Comparison of ENCODE assay signal across 7 mouse cellular contexts in genomic region chr13:24565230-24565949, GRCm38 (mm10). TPM values are rescaled to one million over a fixed set of nuclear protein-coding genes. Genes with fewer than 3 reads are reported as not detected.
DNase-seq lines count a peak whose midpoint lies in the region; ATAC-seq lines count a peak whose summit lies in the region.

No protein-coding gene starts in this region.

- 39% methylated on average over 8 of the region's 8 CpGs for WGBS in embryonic facial prominence, embryonic 12.5 days
- 40% methylated on average over 8 of the region's 8 CpGs for WGBS in liver, embryonic 12.5 days (ENCODE audit: insufficient replicate concordance)
- 72% methylated on average over 8 of the region's 8 CpGs for WGBS in neural tube, embryonic 15.5 days

- DNase-seq in R1 (ENCODE audit: low read depth, low spot score) = peak; percentile 46
- DNase-seq in heart, postnatal 10 days = peak; percentile 67 to 69
- DNase-seq in left cerebral cortex, postnatal 14 days (ENCODE audit: low spot score in 2 of 2) = no peak
- DNase-seq in left cerebral cortex, adult 18-20 months (ENCODE audit: low spot score in 2 of 2) = no peak

- H3K36me3 ChIP-seq in embryonic facial prominence, embryonic 12.5 days = no peaks in the 10 kb centered on the region
- H3K36me3 ChIP-seq in liver, embryonic 12.5 days = no peaks in the 10 kb centered on the region
- H3K36me3 ChIP-seq in neural tube, embryonic 15.5 days = no peaks in the 10 kb centered on the region

- H3K9ac ChIP-seq in embryonic facial prominence, embryonic 12.5 days = no peak overlapping the region
- H3K9ac ChIP-seq in liver, embryonic 12.5 days = no peak overlapping the region
- H3K9ac ChIP-seq in neural tube, embryonic 15.5 days (replicated peaks) = no peak overlapping the region

- no peak overlapping the region for H3K4me2 ChIP-seq in embryonic facial prominence, embryonic 12.5 days (replicated peaks)
- H3K4me2 ChIP-seq in liver, embryonic 12.5 days = no peak overlapping the region
- H3K4me2 ChIP-seq in neural tube, embryonic 15.5 days = no peak overlapping the region

- H3K4me1 ChIP-seq in embryonic facial prominence, embryonic 12.5 days = peaks cover 23% of the 10 kb centered on the region
- peaks cover 19% of the 10 kb centered on the region for H3K4me1 ChIP-seq in liver, embryonic 12.5 days
- H3K4me1 ChIP-seq in neural tube, embryonic 15.5 days = 0 out of 2 replicates have a peak, but pooled peaks cover 5% of the 10 kb centered on the region

- H3K27ac ChIP-seq in embryonic facial prominence, embryonic 12.5 days = peak overlapping the region; percentile 78
- H3K27ac ChIP-seq in liver, embryonic 12.5 days = peak overlapping the region; percentile 52
- peak overlapping the region; percentile 61 for H3K27ac ChIP-seq in neural tube, embryonic 15.5 days (replicated peaks)

- ATAC-seq in embryonic facial prominence, embryonic 12.5 days (ENCODE audit: insufficient number of reproducible peaks, insufficient read depth, low FRiP score, low TSS enrichment) = 0 out of 2 replicates have a peak, but pooled peaks have one; percentile 42
- ATAC-seq in liver, embryonic 12.5 days = peak; percentile 63
- no peak for ATAC-seq in neural tube, embryonic 15.5 days (ENCODE audit: low FRiP score)

- no peak overlapping the region for H3K4me3 ChIP-seq in embryonic facial prominence, embryonic 12.5 days
- no peak overlapping the region for H3K4me3 ChIP-seq in liver, embryonic 12.5 days
- H3K4me3 ChIP-seq in neural tube, embryonic 15.5 days (replicated peaks) = no peak overlapping the region

- no peaks in the 10 kb centered on the region for H3K9me3 ChIP-seq in embryonic facial prominence, embryonic 12.5 days
- no peaks in the 10 kb centered on the region for H3K9me3 ChIP-seq in liver, embryonic 12.5 days (replicated peaks)
- H3K9me3 ChIP-seq in neural tube, embryonic 15.5 days (replicated peaks) = no peaks in the 10 kb centered on the region

- no peaks in the 10 kb centered on the region for H3K27me3 ChIP-seq in embryonic facial prominence, embryonic 12.5 days
- no peaks in the 10 kb centered on the region for H3K27me3 ChIP-seq in liver, embryonic 12.5 days (replicated peaks)
- H3K27me3 ChIP-seq in neural tube, embryonic 15.5 days (replicated peaks) = no peaks in the 10 kb centered on the region

- intact Hi-C loops in heart, postnatal 10 days (cut with DNase I) = loop anchor here (5.0 kb wide), 2 partner anchors 43 to 122 kb away; no protein-coding TSS in a partner anchor
- intact Hi-C loops in left cerebral cortex, postnatal 14 days (cut with DNase I) = no loop called here

RNA-seq across cellular contexts. Expression of gene Ripor2, which starts 16.6 kb away (rescaled TPM):
- 6.1 and 9.2 TPM in 2 replicates for polyA plus RNA-seq in embryonic facial prominence, embryonic 12.5 days (2016; fragmentation: Nextera tagmentation; extraction: Ambion mirVana)
- total RNA-seq in heart, postnatal 10 days (2021) = 10 to 100 TPM; 13.0 to 16.3 TPM
- 6.6 and 8.3 TPM in 2 replicates for polyA plus RNA-seq in liver, embryonic 12.5 days (2016; fragmentation: Nextera tagmentation; extraction: Ambion mirVana)
- polyA plus RNA-seq in neural tube, embryonic 15.5 days (2015; fragmentation: Nextera tagmentation; extraction: Ambion mirVana) = 21.3 and 24.0 TPM in 2 replicates
- total RNA-seq in left cerebral cortex, postnatal 14 days (2021) = 10 to 100 TPM; 74.2 to 75.5 TPM
- total RNA-seq in left cerebral cortex, adult 18-20 months (2021) = 10 to 100 TPM; 60.1 to 61.7 TPM

Comparison
In these comparisons a context has a peak if more than half of its experiments do, and no peak if none do; other contexts are left out.
1. DNase-seq: peak in R1 (single experiment) and heart, postnatal 10 days (2 of 2); none in left cerebral cortex, postnatal 14 days (0 of 2) and left cerebral cortex, adult 18-20 months (0 of 2).
2. Peak in every context shown above with its lines, with median percentiles within 50 percentile points of each other: H3K27ac ChIP-seq.